Mouse (Mus musculus) layer of hippocampus, adult 6 months (tissue): ENCODE results near the gene Sst. TPM values are rescaled to one million over a fixed set of nuclear protein-coding genes. Genes with fewer than 3 reads are reported as not detected.

Experiments
- long read RNA-seq, 2 experiments: library from polyadenylated mRNA; unstranded; transcript quantifications; one replicate each; pipeline ENCODE4 v2.0.0; 2019 to 2020
- polyA plus RNA-seq: library from polyadenylated mRNA; unstranded; fragments of <200 nt; fragmentation: Nextera tagmentation; gene quantifications from 2 replicates; pipeline ENCODE4 v1.2.3, GENCODE M21; 2021

Gene Sst
- polyA plus RNA-seq, result 168 TPM in 2 replicates
- long read RNA-seq, experiment 1, transcript Sst-201 (2 exons, 721 nt), result major isoform, 70 of 85 reads
- long read RNA-seq, experiment 1, partial matches to known transcripts, result 14 of 85 reads
- long read RNA-seq, experiment 1, other reads (novel, unspliced or antisense), result 1 of 85 reads
- long read RNA-seq, experiment 2, transcript Sst-201 (2 exons, 721 nt), result major isoform, 7 of 8 reads
- long read RNA-seq, experiment 2, partial matches to known transcripts, result 1 of 8 reads
- long read RNA-seq, experiment 2, other reads (novel, unspliced or antisense), result 0 of 8 reads

DNA sequence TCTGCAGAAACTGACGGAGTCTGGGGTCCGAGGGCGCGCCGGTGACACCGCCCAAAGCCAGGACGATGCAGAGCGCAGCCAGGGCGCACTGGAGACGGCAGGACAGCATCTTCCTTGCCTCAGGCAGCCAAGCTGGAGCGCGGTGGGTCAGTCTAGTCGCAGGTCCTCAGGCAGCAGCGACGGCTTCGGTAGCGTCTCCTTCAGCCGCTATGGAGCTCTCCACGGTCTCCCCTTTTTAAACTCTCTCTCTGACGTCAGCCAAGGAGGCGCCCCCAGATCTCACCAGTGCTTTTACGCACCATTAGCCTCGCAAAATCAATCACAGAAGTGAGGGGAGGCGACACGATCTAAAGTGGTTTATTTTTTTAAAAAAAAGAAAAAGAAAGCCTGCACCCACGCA, at the start of gene Sst:
Gene Sst, minus strand, starts transcription at position 323 of the 400 bp plus-strand sequence.

DNA sequence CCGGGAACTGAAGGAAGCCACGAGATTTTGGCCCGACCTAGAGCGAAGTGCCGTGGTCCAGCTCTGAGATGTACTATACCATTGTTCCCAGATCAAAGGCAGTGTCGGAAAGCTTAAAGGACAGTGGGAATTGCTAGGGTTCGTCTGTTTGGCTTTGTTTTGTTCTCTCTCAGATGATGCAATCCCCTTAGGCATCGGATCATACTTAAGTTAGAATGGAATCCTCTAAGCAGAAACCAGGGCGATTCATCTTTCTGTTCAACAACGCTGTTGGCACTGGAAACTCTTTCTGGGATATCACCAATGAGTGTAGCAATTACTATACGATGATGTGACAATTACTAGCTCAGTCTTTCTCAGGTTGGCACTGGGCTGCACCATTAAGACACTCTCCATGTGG, 41.5 kb upstream of the Sst start, which contains the start of gene Rtp2:
Gene Rtp2, minus strand, starts transcription at position 101 of the 400 bp plus-strand sequence.

Other genes starting within 250 kb of the Sst start
- not detected in 2 replicates for gene Rtp2, start 41.4 kb upstream of the Sst start, polyA plus RNA-seq
- not detected in 2 replicates for gene Gm37419, start 97.5 kb upstream of the Sst start, polyA plus RNA-seq
- gene Bcl6, start 97.9 kb upstream of the Sst start, polyA plus RNA-seq, result 23.0 and 25.4 TPM in 2 replicates